Mouse (Mus musculus) kidney, adult 2 months (tissue): ENCODE data around the gene Guca2a.

Experiments used
- CTCF ChIP-seq: fragments of 200-500 bp; conservative IDR thresholded peaks from 2 replicates; pipeline ENCODE4 v1.5.1; 2011; ENCODE audit warnings: low read depth, mild to moderate bottlenecking, control low read depth, low read length, moderate library complexity, mixed read lengths; ENCODE audit not compliant: insufficient read depth, insufficient read length
- POLR2A ChIP-seq: fragments of 200-500 bp; IDR thresholded peaks from one replicate; pipeline ENCODE4 v1.6.1; 2011; ENCODE audit warnings: low read depth, low read length, control low read depth

- TF ChIP-seq CTCF = no peak
- TF ChIP-seq POLR2A = no peak
Observed at GRCm38 (mm10) chr4:119660007-119660406, 22.5 kb downstream of the Guca2a start.
